Mouse (Mus musculus): ENCODE data around the gene Capsl.

The Capsl gene

DNA sequence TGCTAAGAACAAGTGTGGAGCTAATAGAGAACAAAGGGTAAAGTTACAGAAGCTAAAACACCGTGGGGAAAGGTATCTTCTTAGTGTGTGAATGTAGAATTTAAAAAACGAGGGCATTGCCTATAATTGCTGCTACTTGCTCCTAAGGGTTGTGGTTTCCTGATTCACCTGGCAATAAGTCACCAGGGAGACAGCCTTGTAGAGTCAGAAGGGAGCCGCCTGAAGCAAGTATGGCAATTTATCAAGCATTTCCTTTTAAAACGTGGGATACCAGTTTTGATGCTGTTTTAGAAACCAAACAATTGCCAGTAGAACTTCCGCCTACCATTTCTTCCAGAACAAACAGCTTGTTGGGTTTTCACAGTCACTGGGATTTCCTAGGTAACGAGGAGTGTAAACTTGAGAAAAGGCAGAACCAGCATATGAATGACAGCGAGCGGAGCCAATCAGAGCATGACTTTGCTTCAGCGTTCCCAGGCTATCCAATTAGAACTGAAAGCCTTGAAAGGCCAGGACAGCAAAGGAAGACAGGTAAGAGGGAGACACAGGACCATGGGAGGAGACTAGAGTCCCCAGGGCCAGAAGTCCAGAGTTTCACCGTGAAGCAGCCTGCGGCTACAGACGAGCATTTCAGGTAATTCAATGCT is at the start of gene Capsl:
Capsl (plus strand) TSS at position 495 of the 647 bp plus-strand sequence.
- DNase-seq (ENCODE audit: low read depth, low spot score), result peak; percentile 58

DNA sequence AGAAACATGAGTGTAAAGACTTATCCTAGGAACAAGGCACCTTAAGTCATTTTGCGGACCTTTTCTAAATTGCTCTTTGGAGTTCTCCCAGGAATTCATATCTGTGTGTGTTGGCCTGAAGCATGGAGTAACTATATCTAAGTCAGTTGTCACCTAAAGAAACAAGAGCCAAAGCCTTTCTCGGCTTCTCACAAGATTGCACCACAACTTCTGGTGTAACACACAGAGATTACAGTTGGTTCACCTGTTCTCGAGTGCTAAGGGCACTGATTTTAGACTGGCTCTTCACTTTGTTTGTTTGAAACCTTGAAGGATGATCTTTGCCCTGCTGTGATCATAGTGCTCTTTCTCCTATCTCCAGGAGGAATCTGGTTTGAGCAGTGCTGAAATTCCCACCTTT is 26.4 kb upstream of the Capsl start:
- DNase-seq (ENCODE audit: low read depth, low spot score), result no peak

DNA sequence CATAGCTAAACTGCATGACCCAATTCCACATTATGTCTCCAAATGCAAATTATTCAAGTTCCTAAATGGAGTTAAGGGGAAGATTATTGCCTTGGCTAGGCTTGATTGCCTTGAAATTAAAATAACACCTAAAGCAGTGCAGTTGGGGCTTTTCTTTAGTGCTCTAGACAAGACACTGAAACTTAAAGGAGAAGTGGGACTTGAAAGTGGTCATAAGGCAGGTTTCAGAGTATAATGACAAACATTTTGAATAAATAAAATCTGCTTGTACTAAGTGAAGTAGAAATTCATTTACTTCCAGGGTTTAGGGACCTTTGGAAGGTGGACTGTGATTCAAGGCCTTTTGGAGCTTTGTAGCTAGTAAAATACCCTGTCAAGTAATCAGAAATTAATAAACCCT is 14.7 kb upstream of the Capsl start:
- DNase-seq (ENCODE audit: low read depth, low spot score), result no peak

DNA sequence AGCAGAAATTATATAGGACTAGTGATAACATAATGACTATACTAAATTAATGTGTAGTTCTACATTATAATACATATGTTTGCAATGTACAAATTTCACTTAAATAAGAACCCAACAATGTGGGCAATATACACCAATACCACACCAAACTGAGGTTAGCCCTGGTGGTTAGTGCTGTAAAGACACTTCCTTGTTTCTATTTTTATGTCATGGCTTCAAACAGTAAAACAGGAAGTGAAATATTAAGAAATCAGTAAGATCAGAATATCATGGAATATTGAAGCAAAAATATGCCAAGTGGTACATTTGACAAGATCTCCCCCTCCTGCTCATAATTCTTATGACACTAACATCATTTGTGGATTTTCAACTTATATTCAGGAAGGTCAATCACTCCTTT is 8.0 kb upstream of the Capsl start:
- no peak for DNase-seq (ENCODE audit: low read depth, low spot score)

DNA sequence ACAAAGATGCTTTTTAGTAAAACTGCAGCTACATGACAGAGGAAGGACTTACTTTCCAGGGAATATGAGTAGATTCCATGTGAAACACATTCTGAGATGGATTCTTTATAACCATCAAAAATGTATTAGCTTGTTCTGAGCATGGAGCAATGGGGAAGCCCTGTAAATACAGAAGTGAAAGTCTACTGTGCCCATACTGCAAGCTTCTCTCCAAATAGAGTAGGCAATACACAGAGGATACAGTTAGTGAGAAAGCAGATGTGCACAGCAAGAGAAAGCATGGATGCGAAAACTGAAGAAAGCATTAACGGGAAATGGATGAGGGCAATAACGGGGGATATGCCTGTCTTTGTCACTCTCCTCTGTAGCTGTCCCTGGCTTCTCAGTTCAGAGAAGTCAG is 6.0 kb upstream of the Capsl start:
- DNase-seq (ENCODE audit: low read depth, low spot score), result no peak

DNA sequence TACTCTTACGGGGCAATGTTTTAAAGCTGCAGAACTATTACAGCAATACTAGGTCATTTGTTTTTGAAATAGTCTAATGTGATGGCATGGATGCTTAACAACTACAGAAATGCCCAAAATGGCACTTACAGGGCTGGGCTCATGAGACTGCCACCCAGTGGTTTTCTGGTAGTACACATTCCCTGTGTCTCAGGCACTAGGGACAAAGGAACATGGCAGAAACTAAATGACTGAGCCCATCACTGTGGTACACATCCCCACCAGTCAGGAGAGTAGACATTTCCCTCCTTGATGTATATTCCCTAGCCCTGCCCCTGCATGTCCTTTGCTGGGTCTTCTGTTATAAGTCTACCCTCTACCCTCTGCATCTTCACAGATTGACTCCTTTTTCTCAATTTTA is 16.2 kb downstream of the Capsl start:
- DNase-seq (ENCODE audit: low read depth, low spot score), result peak; percentile 2

DNA sequence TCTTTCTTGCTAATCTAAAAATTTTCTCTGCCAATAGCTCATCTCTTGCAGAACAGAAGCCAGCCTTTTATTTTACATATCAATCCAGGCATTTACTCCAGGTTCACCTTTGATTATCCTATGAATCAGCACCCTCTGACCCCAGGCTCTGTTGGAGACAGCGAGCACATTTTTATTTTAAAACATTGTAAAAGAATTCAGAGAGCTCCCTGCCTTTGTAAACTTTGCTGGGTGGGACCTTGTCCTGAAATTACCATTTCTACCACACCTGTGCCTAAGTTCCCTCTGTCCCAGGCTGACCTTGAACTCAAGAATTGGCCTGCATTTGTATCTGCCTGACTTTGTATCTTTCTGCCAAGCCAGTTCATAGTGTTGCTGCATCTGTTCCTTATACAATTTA is 17.0 kb downstream of the Capsl start:
- no peak for DNase-seq (ENCODE audit: low read depth, low spot score)

DNA sequence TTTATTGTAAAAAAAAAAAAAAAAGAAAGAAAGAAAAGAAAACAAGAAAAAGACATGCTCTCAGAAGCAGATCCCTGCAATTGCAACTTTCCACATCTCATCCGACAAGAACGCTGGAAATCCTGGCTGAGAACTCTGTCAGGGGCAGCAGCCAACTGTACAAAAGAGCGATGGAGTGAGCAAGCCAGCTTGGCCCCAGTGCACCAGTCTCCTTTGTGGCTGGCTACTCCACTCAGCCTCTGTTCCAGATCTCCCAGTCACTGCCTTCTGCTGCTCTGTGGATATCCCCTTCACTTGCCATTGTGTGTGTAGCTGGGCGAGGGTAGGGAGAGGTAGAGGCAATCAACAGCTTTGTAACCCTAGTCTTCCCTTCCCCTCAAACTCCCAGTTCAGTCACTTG is 18.4 kb downstream of the Capsl start:
- DNase-seq (ENCODE audit: low read depth, low spot score), result no peak

DNA sequence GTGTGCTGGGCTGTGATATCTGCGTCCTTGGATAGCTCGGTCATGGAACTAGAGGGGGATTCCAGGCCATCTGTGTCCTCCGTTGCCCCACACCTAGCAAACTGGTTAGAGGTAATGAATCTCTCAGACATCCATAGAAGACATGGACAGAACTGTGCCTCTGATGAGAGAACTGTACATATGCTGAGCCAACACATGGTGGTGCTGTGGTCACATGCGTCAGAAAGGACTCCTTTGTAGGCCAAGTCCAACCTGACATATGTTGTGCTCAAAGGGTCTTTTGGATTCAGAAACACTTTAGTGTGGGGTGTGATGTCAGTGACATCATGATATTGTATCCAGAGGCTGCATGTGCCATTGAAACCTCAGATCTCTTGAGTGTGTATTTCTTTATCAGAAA is 19.4 kb downstream of the Capsl start:
- peak; percentile 67 for DNase-seq (ENCODE audit: low read depth, low spot score)

DNA sequence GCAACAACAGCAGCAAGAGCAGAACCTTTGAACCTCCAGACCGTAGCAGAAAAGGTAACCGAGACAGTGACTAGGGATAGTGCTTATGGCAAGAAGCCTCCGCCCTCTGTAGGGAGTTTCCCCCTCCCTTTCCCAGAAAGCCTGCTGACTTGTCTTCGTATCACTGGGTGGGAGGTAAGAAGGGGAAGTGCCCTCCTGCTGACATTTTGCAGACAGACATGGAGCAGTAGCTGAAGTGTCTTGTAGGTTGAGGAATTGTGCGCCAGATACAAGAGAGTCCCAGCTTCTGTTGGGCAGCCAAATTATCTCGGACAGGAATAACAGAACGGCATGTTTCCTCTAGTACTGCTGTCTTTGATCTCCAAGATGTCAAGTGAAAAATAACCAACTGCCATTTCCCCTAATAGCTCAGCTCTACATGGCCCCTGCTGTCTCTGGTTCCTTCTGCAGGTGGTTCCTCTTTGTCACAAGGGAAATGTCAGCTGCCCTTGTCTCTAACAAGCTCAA is 27.7 kb downstream of the Capsl start:
- peak; percentile 15 for DNase-seq (ENCODE audit: low read depth, low spot score)

DNA sequence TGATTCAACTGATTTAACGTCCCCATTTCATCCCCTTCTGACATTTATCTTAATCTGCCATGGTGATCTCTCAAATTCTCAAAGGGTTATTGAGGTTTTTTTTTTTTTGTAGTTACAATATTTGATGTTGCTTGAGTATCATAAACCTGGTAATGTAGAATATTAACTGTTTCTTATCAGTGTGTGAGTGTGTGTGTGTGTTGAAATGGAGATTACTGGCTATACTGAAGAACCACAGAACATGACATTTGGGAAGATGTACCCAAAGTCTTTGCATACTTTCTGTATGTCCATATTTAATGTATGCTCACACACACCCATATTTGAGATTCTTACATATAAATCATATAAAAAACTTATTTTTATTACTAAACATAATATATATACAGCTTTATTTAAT is 28.2 kb downstream of the Capsl start:
- DNase-seq (ENCODE audit: low read depth, low spot score), result no peak

DNA sequence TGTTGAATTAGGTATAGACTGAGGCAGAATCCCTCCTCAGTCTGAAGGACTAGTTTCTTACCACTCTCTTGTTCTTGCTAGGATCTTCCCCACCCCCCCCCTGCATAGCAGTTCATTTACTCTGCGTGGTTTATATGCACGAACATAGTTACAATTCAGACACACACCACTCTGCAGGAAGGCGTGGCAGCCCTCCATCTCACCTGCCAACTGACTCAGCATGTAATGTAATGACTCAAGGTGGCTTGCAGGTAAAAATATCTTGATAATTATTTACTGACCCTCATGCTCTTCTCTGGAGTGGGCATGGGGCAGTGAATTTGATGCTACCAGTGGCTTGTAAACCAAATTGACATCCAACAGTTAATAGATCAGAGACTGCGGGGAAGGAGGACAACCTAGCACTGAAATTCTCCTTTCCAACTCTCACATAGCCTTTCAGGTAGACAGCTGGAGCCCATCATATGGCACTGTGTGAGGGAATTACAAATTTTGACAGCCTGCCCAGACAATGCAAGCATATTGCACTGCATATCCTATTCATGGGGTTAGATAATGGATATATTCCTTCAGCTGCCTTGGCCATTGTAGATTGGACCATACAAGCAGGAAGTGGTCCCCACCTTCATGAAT is 35.3 kb downstream of the Capsl start:
- DNase-seq (ENCODE audit: low read depth, low spot score), result no peak

DNA sequence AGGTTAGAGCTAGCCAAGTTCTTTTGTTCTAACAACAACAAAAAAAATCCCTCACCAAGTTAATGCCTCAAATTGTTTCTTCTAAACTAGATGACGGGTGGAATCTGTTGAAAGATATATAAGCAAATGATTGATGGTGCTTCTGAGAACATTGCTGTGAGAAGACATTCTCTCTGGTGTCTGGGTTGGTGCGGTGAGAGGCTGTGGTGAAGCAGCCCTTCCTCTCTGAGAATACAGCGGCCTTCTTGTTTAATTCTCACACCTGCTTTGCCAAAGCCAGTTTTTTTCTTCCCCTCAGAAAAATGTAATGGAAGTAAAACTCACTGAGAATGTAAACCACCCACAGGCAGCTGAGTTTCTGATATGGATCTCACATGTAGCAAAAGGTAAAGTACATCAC is 36.3 kb downstream of the Capsl start:
- peak; percentile 2 for DNase-seq (ENCODE audit: low read depth, low spot score)

DNA sequence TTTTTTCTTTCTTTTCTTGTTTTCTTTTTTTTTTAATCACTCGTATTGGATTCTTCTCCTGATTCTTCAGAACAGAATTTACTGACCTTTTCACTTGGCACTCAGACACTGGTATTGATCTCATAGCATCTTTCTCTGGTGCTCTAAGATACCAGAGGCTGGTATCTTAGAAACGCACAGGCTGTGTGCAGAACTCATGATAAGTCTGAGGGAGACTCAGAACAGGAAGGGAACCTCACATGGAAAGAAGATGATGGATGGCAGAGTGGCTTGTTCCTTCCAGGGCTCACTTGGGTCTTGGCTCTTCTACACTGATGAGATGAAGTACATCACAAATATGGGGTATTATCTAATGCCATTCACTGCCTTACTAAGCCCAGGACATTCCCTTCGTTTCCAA is 36.8 kb downstream of the Capsl start:
- no peak for DNase-seq (ENCODE audit: low read depth, low spot score)

DNA sequence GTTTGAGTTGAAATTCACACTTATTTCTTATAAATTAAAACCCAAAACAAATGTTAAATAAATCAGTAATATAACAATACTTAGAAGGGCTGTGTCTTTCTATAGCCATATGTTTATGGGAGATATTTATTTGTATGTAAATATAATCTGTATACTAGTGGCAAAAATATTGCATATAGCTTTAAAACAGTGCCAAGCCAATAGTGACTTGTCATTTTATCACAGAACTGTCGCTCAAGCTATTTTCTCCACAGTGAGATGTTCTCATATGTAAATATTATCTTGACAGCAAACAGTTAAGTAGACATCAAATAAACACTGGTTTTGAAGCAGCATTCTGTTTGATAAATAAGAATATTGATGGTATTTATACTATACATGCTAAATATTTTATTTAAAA is 37.4 kb downstream of the Capsl start:
- no peak for DNase-seq (ENCODE audit: low read depth, low spot score)

DNA sequence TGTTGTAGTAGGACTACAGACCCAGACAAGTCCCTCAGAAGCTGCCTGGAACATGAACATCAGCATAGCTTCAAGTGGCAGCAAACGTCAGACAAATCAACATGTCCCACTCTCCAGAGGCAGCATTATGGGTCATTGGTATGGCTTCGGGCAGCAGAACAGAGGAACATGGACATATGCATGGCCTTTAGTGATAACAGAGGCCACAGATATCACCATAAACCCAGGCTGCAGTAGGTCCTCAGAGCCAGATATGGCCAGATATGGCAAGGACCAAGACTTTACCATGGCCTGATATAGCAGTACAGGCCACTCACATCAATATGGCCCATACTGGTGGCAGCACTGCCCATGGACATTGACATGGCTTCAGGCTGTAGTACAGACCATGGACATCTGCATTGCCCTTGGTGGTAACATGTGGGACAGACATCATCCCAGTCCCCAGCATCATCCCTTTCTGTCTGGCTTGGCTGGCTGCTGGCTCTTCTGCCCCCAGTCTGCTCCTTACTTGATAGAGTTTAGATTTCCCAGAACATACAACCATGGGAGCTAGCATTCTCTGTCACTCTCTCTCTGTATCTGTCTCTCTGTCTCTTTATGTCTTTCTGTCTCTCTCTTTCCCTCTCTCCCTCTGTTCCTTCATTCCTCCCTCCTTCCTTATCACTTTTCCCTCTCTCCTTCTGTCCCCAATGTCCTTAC is 53.7 kb downstream of the Capsl start:
- DNase-seq (ENCODE audit: low read depth, low spot score), result no peak

DNA sequence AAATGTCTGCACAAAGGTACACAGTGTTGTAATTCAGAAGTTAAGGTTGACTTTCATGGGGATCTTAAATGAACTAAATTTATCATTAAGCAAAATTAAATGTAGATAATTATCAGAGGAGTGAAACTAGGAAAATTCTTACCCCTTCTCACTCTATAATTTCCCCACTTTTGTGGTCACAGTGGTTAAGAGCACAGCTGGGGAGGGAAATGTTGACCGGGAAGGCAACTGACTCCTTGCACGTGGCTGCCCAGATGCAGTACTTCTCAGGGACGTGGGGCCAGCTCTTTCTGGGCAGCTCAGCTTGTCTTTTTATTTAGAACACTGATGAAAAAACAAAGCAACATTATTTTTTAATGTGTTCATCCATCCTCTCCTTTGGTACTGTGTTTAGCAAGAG is 56.2 kb downstream of the Capsl start:
- DNase-seq (ENCODE audit: low read depth, low spot score), result no peak
